Mouse (Mus musculus) fibroblast of lung, adult 2 months (primary cell): ENCODE results near the gene Myo18b.

ENCODE experiments used
- DNase-seq: peaks from one replicate; pipeline ENCODE4 v3.0.0-alpha.2; 2011; ENCODE audit warnings: low read depth

Gene Myo18b

DNA sequence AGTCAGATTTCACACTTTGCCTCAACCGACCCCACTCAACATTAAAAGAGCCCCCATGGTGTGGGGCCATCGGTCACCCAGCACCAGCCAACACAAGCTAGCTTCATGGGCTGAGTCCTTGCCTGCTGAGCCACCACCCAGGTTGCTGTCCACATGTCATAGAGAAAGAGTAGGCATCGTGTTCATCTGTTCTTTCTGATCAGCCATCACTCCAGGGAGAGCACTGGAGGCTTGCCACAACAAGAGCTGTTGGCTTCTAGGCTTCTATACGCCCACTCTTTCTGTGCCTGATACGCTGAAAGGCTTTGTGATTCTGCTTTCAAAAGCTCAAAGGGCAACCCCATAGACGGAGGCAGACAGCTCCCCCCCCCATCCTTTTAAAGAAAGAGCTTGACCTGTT is 151.0 kb downstream of the Myo18b start:
- DNase-seq: no peak

DNA sequence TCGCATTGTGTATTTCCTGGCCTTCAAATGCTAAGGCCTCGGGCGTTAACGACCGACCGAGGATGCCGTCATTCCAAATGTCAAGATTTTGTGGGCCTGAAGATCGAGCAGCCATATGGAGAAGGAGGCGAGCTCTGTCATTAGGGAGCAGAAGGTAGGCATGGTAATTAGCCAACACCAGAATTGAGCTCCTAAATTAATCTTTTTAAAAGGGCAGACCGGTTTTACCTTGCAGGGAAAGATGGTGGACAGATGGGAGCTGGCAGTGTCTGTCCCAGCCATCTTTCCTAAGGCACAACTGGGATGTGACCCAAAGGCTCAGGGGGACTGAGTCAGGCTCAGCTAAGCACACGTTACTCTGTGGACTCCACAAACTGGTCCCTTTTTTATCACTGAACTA is 151.6 kb downstream of the Myo18b start:
- DNase-seq: no peak

DNA sequence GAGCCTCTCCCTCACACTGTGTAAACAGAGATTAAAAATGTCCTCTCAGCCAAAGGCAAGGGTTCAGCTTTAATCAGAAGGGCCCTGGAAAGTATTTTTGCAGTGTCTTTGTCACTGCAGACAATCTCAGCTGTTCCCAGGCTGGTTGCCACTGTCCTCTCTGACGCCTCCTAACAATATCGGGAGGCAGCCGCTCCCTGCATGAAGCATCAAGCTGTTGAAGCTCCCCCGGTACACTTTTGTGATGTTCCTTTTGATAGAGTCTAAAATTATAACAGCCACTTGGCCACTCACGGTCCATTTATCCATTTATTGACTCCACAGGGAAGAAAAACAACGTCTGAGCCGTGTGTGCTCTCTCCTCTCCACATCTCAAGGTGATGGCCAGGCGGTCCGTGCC is 153.0 kb downstream of the Myo18b start:
- DNase-seq: no peak

- DNase-seq: no peak
Measured at GRCm38 (mm10) chr5:112740651-112741050, 155.5 kb downstream of the Myo18b start.

DNA sequence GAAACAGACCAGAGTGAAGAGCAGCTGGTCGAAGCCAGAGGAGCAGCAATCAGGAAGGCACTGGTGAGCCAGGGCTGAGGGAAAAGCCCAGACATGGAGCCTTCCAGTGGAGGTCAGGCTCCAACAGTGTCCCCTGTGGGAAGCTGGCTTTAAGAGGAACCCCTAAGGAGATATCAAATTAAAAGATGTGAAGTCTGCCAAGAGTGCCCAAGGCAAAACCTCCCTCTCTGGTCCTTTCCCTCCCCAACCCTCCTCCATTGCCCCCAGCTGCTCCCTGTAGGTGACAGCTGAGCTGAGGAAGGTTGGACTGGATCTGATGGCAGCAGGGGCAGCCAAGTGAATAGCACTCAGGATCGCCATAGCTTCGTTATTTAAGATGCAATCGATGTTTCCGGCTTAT is 161.1 kb downstream of the Myo18b start:
- DNase-seq: no peak

DNA sequence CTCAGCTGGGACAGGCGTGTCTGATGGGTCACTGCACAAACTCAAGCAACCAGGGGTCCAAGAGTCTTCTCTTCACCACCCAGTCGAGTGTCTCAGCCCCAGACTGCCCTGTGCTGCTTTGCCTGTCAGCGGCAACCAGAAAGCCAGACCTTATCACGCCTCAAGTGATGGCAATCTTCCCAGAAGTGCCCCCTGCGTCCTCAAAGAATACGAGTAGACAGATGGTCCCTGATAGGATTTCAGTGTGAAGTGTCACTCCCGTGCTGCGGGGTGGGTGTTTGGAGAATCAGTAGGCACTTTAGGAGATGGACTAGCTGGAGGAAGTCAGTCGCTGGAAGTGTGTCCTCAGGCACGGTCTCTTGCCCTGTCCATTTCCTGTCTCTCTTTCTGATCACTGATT is 165.6 kb downstream of the Myo18b start:
- no peak for DNase-seq

DNA sequence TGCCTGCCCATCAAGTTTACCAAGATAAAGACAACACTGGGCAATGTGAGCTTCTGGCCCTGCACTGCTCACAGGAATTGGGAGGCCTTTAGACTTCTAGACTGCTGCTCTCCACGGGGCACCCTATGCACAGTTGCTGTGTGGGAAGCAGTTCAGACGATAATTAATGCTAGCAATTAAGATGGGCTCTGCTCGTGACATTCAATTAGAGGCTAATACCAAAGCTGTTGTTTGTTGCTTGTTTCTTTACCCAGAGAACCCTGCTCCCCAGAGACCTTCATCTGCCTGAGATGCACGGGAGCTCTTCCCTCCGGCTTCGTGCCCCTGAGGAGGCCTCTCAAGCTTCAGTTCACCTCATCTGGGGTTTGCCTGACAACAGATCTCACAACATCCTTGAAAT is 167.7 kb downstream of the Myo18b start:
- DNase-seq: no peak

GRCm38 (mm10) chr5:112718655-112719306 is 177.4 kb downstream of the Myo18b start:
- DNase-seq: peak; percentile 0

DNA sequence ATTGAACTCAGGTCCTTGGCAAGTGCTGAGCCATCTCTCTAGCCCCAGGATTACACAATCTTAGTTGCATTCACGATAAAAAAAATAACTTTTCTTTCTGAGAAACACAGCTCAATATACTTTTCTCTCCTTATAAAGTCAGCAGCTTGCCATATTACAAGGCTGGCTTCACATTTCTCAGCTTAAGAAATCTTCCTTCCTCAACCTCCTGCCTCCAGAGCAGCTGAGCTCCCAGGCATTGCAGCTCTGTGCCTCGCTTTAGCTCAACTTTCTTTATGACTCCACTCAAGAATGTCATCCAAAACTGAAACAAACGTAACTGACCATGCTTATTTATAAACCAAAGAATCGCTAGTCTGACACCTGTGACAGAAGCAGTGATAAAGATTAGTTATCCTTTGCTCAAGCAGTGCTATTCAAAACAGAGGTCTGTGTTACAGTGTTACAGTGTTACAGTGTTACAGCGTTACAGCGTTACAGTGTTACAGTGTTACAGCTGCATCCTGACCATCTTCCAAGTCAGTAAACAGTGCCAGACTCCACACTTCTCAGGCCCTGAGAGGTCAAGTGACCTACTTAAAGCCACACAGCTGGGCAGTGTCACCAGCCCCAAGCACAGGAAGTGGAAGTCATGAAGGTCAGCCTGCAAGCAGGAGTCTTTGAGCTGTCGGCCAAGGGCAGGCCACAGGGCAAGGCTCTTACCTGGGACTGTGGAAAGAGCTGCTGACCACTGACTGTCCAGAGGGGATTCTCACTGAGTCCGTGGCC is 181.3 kb downstream of the Myo18b start:
- DNase-seq: no peak

DNA sequence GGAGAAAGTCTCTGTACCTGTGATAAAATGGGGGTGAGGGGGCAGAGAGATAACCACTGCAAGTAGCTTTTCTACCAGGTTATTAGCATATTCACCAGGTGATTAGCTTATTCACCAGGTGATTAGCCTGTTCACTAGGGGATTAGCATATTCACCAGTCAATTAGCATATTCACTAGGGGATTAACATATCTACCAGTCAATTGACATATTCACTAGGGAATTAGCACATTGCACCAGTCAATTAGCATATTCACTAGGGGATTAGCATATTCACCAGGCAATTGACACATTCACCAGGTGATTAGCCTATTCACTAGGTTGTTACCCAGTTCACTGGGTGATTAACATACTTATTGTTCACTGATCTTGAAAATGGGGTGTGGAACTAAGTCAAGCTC is 186.3 kb downstream of the Myo18b start:
- no peak for DNase-seq

DNA sequence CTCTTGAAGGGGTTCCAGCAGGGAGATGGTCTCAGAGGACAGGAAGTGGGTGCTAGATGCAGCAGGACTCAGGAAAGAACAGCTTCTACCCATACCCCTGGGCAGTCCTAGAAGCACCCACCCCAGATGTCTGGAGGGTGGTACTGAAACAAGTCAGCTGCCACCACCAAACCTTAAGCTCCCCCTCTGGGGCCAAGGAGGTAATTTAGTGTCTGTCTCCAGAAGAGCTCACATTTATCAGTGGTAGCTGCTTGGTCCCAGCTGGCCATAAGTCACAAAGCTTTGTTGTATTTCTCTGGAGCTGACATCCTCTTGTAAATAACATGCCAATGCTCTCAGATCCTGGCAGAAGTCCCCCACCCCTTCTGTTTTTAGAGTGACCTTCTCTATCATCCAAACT is 187.7 kb downstream of the Myo18b start:
- DNase-seq: no peak

GRCm38 (mm10) chr5:112707478-112707877 is 188.7 kb downstream of the Myo18b start:
- DNase-seq: no peak

- DNase-seq: no peak
Measured at GRCm38 (mm10) chr5:112700794-112701193, 195.4 kb downstream of the Myo18b start.

- no peak for DNase-seq
Measured at GRCm38 (mm10) chr5:112696683-112697082, 199.5 kb downstream of the Myo18b start.

- no peak for DNase-seq
Measured at GRCm38 (mm10) chr5:112695254-112695711, 200.9 kb downstream of the Myo18b start.

DNA sequence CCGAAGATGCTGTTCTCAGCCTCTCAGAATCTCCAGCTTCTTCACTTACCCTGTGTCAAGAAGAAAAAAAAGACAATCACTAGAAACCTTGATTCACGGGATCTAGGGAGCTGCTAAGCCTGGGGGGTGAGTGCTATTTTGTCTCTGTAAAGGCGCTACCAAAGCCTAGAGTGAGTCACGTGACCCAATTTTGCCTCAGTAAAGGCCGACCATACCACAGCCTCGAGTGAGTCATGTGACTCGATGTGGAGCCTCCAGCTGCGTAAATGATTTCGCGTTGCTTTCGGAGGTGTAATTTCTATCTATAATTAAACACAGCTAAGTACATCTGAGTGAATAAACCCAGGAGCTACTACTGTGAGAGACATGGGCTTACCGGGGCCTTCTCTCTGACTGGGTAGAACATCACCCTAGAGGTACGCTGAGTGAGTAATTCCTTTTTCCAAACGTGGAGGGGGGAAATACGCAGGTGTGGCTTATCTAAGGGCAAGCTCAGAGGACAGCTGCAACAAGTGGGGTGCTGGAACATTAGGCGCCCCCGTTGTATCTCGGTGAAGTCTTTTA is 202.8 kb downstream of the Myo18b start:
- DNase-seq: no peak

GRCm38 (mm10) chr5:112687100-112687818 is 208.9 kb downstream of the Myo18b start:
- no peak for DNase-seq

DNA sequence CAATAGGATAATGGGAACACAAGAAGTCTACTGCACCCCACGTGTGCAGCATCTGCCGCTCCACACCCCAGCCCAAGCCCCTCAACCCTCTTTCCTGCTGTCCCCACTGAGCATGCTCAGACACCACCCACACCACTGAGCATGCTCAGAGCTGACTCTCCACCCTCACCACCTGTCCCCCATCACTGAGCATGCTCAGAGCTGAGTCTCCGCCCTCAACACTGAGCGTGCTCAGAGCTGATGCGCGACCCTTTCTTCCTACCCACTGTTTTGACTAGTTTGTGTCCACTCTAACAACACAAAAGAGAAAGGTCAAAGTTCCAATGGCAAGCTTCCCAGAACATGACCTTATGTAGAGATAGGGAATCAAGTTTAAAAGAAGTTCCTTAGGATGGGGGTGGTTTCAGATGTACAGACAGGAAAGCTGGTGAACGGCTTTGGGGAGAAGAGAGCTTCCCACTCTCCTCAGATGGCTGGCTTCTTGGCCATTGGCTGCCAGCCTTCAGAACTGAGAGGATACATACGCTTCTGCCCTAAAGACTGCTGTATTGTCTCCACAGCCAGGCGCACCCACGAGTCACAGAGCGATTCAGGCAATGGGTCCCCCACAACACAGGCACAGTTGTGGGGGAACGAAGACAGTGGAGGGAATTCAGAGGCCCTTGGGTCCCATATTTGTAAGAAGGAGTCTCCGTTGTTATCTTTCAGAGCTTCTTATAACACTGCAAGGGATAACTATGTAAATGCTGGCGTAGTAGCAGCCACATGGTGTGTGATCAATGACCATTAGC is 209.7 kb downstream of the Myo18b start:
- DNase-seq: no peak

GRCm38 (mm10) chr5:112679251-112679650 is 216.9 kb downstream of the Myo18b start:
- no peak for DNase-seq

GRCm38 (mm10) chr5:112678153-112678552 is 218.0 kb downstream of the Myo18b start:
- DNase-seq: no peak

GRCm38 (mm10) chr5:112674806-112675205 is 221.4 kb downstream of the Myo18b start:
- no peak for DNase-seq

DNA sequence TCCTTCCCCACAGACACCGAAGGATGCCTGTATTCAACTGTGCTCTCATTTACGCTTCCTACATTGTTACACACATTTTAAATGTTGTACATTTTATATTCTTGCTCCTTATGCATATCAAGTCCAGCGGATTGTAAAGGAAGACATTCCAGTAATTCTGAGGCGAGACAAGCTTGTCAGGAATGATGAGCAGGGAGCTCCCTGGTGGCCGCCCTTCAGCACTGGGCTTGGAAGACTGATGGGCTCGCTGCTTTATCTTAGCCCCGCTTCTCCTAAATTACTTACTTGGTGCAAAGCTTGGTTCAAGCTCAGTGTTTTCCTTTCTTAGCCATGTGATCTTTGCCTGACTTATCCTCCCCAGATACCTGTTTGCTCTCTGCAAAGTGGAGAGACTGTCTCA is 223.7 kb downstream of the Myo18b start:
- DNase-seq: no peak
